Comparison of ENCODE assay signal across 9 mouse cellular contexts in the genomic region with DNA sequence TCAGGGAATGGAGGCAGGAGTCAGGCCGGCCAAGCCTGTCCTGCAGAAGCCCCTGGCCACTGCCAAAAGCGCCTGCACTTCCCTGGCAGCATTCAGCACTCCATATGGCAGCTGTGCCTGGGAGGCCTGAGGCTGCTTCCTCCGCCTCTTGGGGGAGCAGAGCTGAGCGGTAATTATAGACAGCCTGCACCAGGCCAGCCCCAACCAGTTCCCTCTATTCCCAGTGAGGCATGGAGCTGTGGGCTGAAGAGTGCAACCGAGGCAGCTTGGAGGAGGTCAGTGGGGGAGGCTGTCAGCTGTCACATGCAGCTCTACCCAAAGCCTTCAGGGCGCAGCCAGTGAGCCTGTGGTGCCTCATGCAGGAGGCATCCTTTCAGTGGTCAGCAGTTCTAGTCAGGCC. TPM values are rescaled to one million over a fixed set of nuclear protein-coding genes. Genes with fewer than 3 reads are reported as not detected.
DNase-seq lines count a peak whose midpoint lies in the region; ATAC-seq lines count a peak whose summit lies in the region.
"Had no signal": no experiment of that assay in that cellular context is flagged by ENCODE, and none has a peak within 500 bp of the region (broad histone marks: within the 10 kb centered on the region; RNA-seq: fewer than 3 reads in every experiment).

No protein-coding gene starts in this region.

- peak; percentile 21 for DNase-seq in kidney, adult 11 months
- DNase-seq in kidney, postnatal 10 days, result no peak
- DNase-seq in cerebellum, adult 11 months, result peak; percentile 90
- peak; percentile 79 to 88 for DNase-seq in frontal cortex, postnatal 36 days (ENCODE audit: low spot score in 2 of 2)
- DNase-seq in adrenal gland, adult 2 months, result no peak
- DNase-seq in urinary bladder, postnatal 10 days (ENCODE audit: low spot score), result no peak

- peaks cover 100% of the 10 kb centered on the region for H3K79me2 ChIP-seq in macrophage (ENCODE audit: inconsistent target)

- no peaks in the 10 kb centered on the region for H3K27me3 ChIP-seq in intestine, embryonic 15.5 days (replicated peaks)

- H3K27ac ChIP-seq in macrophage, result peak overlapping the region; percentile 13; the same call in 1 of the 2 replicates
- H3K27ac ChIP-seq in intestine, embryonic 15.5 days, result no peak overlapping the region

- peaks cover 53% of the 10 kb centered on the region for H3K36me3 ChIP-seq in macrophage (ENCODE audit: inconsistent target)
- peaks cover 5% of the 10 kb centered on the region for H3K36me3 ChIP-seq in intestine, embryonic 15.5 days

- 87% methylated on average over 6 of the region's 6 CpGs for WGBS in macrophage (ENCODE audit: missing documents)
- WGBS in intestine, embryonic 15.5 days, result 79% methylated on average over 6 of the region's 6 CpGs

- no peak overlapping the region for H3K4me3 ChIP-seq in macrophage (ENCODE audit: inconsistent target)
- H3K4me3 ChIP-seq in intestine, embryonic 15.5 days (replicated peaks), result no peak overlapping the region

- H3K4me2 ChIP-seq in intestine, embryonic 15.5 days (replicated peaks), result no peak overlapping the region

- H3K4me1 ChIP-seq in intestine, embryonic 15.5 days (replicated peaks), result peaks cover 23% of the 10 kb centered on the region

- no peaks in the 10 kb centered on the region for H3K9me3 ChIP-seq in intestine, embryonic 15.5 days
- H3K9me3 ChIP-seq: G1E had no signal

- no peak for ATAC-seq in intestine, embryonic 15.5 days

- no peak overlapping the region for H3K9ac ChIP-seq in intestine, embryonic 15.5 days

RNA-seq across cellular contexts. Expression of a gene that starts 5.5 kb away (rescaled TPM):
- 100 to 1,000 TPM; 135 to 409 (median 299) TPM for total RNA-seq in macrophage (2018; cell fraction: chromatin; rRNA removed)
- total RNA-seq in macrophage (2018; cell fraction: cytosol; rRNA removed), result 100 to 1,000 TPM in 9 of 26 experiments, 10 to 100 TPM in 17; 75.7 to 115 (median 97.2) TPM
- total RNA-seq in macrophage (2018; cell fraction: nucleus; rRNA removed), result 100 to 1,000 TPM; 110 to 386 (median 202) TPM
- polyA plus RNA-seq in macrophage (2018), result 85.4 to 112 TPM (median 98.6 TPM) in 3 replicates
- 100 to 1,000 TPM; 149 to 167 TPM for total RNA-seq in adrenal gland, adult 2 months (2021)
- polyA plus RNA-seq in adrenal gland, adult 2 months (2012; rRNA removed), result 316 and 381 TPM in 2 replicates
- polyA plus RNA-seq in intestine, embryonic 15.5 days (2015; fragmentation: Nextera tagmentation; extraction: Ambion mirVana), result 186 and 194 TPM in 2 replicates

RNA-seq across cellular contexts. Expression of a gene that starts 15.9 kb away (rescaled TPM):
- 10 to 100 TPM in 25 of 26 experiments, 1 to 10 TPM in 1; 8.1 to 50.6 (median 34.1) TPM for total RNA-seq in macrophage (2018; cell fraction: chromatin; rRNA removed)
- total RNA-seq in macrophage (2018; cell fraction: cytosol; rRNA removed), result 1 to 10 TPM; 3.7 to 8.0 (median 5.6) TPM
- total RNA-seq in macrophage (2018; cell fraction: nucleus; rRNA removed), result 10 to 100 TPM in 24 of 26 experiments, 1 to 10 TPM in 2; 6.9 to 45.0 (median 18.9) TPM
- 3.3 to 6.8 TPM (median 5.9 TPM) in 3 replicates for polyA plus RNA-seq in macrophage (2018)
- 10 to 100 TPM; 16.8 to 20.0 TPM for total RNA-seq in adrenal gland, adult 2 months (2021)
- polyA plus RNA-seq in adrenal gland, adult 2 months (2012; rRNA removed), result 27.0 and 31.0 TPM in 2 replicates
- polyA plus RNA-seq in intestine, embryonic 15.5 days (2015; fragmentation: Nextera tagmentation; extraction: Ambion mirVana), result 24.4 and 25.6 TPM in 2 replicates

RNA-seq across cellular contexts. Expression of a gene that starts 25.9 kb away (rescaled TPM):
- under 1 TPM in 20 of 26 experiments, not detected in 6; 0.08 to 0.56 (median 0.22) TPM for total RNA-seq in macrophage (2018; cell fraction: chromatin; rRNA removed)
- under 1 TPM in 2 of 26 experiments, not detected in 24; under 0.01 TPM for total RNA-seq in macrophage (2018; cell fraction: cytosol; rRNA removed)
- under 1 TPM in 15 of 26 experiments, not detected in 11; 0.11 to 0.82 (median 0.25) TPM for total RNA-seq in macrophage (2018; cell fraction: nucleus; rRNA removed)
- not detected in 3 replicates for polyA plus RNA-seq in macrophage (2018)
- 1 to 10 TPM; 2.0 to 2.6 TPM for total RNA-seq in adrenal gland, adult 2 months (2021)
- 2.7 and 3.1 TPM in 2 replicates for polyA plus RNA-seq in adrenal gland, adult 2 months (2012; rRNA removed)
- polyA plus RNA-seq in intestine, embryonic 15.5 days (2015; fragmentation: Nextera tagmentation; extraction: Ambion mirVana), result 0.15 and 0.23 TPM in 2 replicates

RNA-seq across cellular contexts. Expression of a gene that starts 42.1 kb away (rescaled TPM):
- 1 to 10 TPM in 17 of 26 experiments, under 1 TPM in 9; 0.62 to 2.3 (median 1.2) TPM for total RNA-seq in macrophage (2018; cell fraction: chromatin; rRNA removed)
- total RNA-seq in macrophage (2018; cell fraction: cytosol; rRNA removed), result under 1 TPM in 13 of 26 experiments, not detected in 13; under 0.01 to 0.15 (median 0.04) TPM
- total RNA-seq in macrophage (2018; cell fraction: nucleus; rRNA removed), result under 1 TPM; 0.14 to 0.68 (median 0.39) TPM
- not detected in 3 replicates for polyA plus RNA-seq in macrophage (2018)
- total RNA-seq in adrenal gland, adult 2 months (2021), result under 1 TPM; 0.06 to 0.07 TPM
- polyA plus RNA-seq in adrenal gland, adult 2 months (2012; rRNA removed), result 0.04 and 0.09 TPM in 2 replicates
- polyA plus RNA-seq in intestine, embryonic 15.5 days (2015; fragmentation: Nextera tagmentation; extraction: Ambion mirVana), result 0.03 and 0.06 TPM in 2 replicates
- total RNA-seq: G1E had no signal
- polyA plus RNA-seq: G1E had no signal

RNA-seq across cellular contexts. Expression of a gene that starts 56.0 kb away (rescaled TPM):
- 10 to 100 TPM in 21 of 26 experiments, 1 to 10 TPM in 5; 2.6 to 51.8 (median 35.5) TPM for total RNA-seq in macrophage (2018; cell fraction: chromatin; rRNA removed)
- 10 to 100 TPM in 19 of 26 experiments, 1 to 10 TPM in 7; 1.7 to 15.8 (median 12.4) TPM for total RNA-seq in macrophage (2018; cell fraction: cytosol; rRNA removed)
- 10 to 100 TPM in 18 of 26 experiments, 1 to 10 TPM in 8; 2.2 to 36.7 (median 24.6) TPM for total RNA-seq in macrophage (2018; cell fraction: nucleus; rRNA removed)
- 4.9 to 8.7 TPM (median 8.4 TPM) in 3 replicates for polyA plus RNA-seq in macrophage (2018)
- 10 to 100 TPM in 1 of 2 experiments, 1 to 10 TPM in 1; 9.4 to 10.4 TPM for total RNA-seq in adrenal gland, adult 2 months (2021)
- 19.8 and 26.2 TPM in 2 replicates for polyA plus RNA-seq in adrenal gland, adult 2 months (2012; rRNA removed)
- 4.9 and 5.4 TPM in 2 replicates for polyA plus RNA-seq in intestine, embryonic 15.5 days (2015; fragmentation: Nextera tagmentation; extraction: Ambion mirVana)

Comparison
In these comparisons a context has a peak if more than half of its experiments do, and no peak if none do; other contexts are left out.
1. DNase-seq: peak in kidney, adult 11 months (single experiment), cerebellum, adult 11 months (single experiment) and frontal cortex, postnatal 36 days (2 of 2); none in kidney, postnatal 10 days (single experiment), adrenal gland, adult 2 months (single experiment) and urinary bladder, postnatal 10 days (single experiment).